Mouse (Mus musculus): ENCODE results near the gene Fry.

- no peak for TF ChIP-seq CTCF (IDR thresholded peaks at IDR 0.05; ENCODE audit: extremely low read depth, insufficient read length, insufficient replicate concordance, low read depth, low read length)
- no peak for TF ChIP-seq POLR2A (IDR thresholded peaks at IDR 0.05; ENCODE audit: low read depth, low read length)
These were observed 38.3 kb upstream of the Fry start for GRCm38 (mm10) chr5:150079866-150080797.
